Mouse (Mus musculus) thymus, postnatal 14 days (tissue): Measurements from ENCODE around the gene Gjc3.
A peak's percentile ranks its signal among the peaks of the same experiment; 100 is the strongest.
"Not testable (repeated sequence)": the region's sequence is repeated elsewhere in the genome, so short reads cannot be mapped to it uniquely, and the experiment has no call there.

Experiments used
- DNase-seq: peaks from one replicate; pipeline ENCODE4 v3.0.0; 2021

Gene Gjc3

GRCm38 (mm10) chr5:137962945-137963344, at the start of gene Gjc3:
Gene Gjc3, minus strand, starts transcription at chr5:137963098.
- DNase-seq = no peak

DNA sequence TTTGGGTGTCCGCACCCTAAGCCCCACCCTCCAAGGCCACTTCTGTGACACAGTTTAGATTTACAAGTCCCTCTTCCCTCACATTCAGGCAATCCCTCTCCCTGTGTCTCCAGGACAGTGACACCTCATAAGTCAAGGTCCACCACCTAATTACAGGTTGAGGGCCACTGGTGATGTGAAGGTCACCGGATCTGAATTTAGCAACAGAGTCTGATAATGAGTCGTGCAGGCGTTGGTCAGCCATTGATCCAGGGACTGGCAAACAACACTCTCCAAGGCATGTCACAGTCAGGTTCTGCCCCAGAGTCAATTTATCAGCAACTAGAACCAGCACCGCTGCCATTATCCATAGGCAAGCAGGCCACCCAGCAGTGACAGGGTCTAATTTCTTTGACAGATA, 49.5 kb upstream of the Gjc3 start:
- no peak for DNase-seq

DNA sequence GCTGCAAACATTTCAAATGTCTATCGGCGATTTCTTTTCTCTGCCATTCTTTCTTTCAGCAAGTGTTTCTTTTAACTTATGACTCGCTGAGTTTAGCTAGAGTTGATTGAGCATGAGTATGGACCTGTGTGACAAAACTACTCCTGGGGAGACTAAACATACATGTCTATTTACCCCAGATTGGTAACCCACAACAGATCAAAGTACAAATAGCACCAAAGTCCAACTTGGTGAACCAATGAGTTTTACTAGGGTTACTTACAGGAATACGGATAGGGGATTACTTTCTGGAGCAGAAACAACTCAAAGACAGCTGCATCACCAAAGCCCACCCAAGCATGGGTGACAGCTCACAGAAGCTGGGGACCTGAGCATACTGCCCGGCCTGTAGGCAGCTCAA, 46.5 kb upstream of the Gjc3 start:
- DNase-seq = no peak

DNA sequence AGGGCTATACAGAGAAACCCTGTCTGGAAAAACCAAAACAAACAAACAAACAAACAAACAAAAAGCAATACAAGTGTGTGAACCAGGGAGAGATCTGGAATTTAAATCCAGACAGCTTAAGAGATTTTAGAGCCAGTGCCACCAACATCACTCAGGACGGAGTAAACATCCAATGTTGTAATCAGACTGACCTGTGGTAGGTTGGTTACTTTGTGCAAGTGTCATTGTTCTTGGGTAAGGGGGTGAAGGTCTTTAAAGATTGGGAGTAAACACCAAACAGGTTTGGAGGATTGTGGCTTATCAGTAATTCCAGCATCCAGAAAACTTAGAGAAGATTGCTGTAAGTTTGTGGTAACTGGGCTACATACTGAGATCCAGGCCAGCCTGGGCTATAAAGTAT, 23.5 kb upstream of the Gjc3 start:
- DNase-seq = no peak

- DNase-seq = no peak
Measured at GRCm38 (mm10) chr5:137981300-137981699, 18.4 kb upstream of the Gjc3 start, which contains the start of gene Azgp1. Gene Azgp1, plus strand, starts transcription at chr5:137981520.

GRCm38 (mm10) chr5:137979081-137979480, 16.2 kb upstream of the Gjc3 start:
- no peak for DNase-seq

- DNase-seq = no peak
Measured at GRCm38 (mm10) chr5:137977291-137977690, 14.4 kb upstream of the Gjc3 start.

- DNase-seq = no peak
Measured at GRCm38 (mm10) chr5:137975434-137975833, 12.5 kb upstream of the Gjc3 start.

- DNase-seq = no peak
Measured at GRCm38 (mm10) chr5:137974724-137975123, 11.8 kb upstream of the Gjc3 start.

DNA sequence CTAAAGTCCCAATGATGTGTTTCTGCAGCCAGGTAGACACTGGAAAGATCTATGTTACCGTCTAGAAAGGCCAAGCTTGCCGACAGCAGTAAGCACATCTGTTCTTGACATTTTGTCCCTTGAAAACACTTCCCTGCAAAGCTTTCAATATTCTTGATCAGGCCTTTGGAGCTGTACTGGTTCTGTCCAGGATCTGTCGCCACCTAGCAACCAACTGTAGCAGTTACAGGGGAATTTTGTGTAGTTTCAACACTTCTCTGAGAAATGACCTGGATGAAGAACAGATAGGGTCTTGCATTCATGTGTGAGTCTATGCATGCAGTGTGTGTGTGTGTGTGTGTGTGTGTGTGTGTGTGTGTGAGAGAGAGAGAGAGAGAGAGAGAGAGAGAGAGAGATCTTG, 10.8 kb upstream of the Gjc3 start:
- no peak for DNase-seq

DNA sequence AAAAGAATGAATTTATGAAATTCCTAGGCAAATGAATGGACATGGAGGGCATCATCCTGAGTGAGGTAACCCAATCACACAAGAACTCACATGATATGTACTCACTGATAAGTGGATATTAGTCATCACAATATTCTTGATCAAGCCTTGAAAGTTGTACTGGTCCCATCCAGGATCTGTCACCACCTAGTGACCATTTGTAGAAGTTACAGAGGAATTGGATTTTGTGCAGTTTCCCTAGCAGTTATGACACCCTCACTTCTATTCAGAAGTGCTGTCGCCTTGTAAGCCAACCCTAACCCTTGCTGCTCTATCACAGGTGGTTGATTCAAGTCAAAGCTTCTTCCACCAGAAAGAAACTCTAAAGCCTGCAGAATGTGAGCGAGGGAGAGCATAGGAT, 10.3 kb upstream of the Gjc3 start:
- no peak for DNase-seq

GRCm38 (mm10) chr5:137966492-137966891, 3.6 kb upstream of the Gjc3 start:
- DNase-seq = no peak

DNA sequence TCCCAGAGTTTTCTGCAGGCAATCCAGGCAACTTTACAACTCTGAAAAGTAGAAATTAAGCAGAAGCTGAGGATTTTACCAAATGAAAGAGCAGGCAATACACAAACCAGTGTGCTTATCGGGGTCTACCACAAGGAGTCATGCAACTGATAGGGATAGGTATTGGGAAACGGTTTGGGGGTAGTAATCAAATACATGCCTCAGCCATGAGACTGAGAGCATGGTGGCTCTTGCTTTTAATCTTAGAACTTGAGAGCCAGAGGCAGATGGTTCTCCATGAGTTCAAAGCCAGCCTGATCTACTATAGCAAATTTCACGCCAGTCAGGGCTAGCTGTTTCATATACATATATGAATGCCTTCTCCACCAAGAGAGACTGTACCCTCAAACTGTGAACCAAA, 6.5 kb downstream of the Gjc3 start:
- DNase-seq = no peak

DNA sequence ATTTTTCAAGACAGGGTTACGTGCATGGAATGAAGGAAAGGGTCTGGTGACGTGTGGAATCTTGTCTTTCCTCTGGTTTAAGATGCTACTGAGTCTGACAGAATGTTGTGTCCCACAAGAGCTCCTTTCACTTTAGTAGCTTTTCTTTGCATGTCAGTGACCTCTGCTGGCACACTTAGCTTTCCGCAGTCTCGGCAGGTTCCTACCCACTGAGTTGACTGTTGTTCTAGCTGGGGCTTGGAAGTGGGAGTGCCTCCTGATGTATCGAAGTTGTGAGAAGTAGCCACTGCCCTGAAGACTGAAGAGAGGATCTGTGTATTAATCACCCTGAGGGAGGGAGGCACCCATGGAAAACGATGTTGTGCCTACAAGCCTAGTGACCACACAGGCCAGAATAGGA, 11.7 kb downstream of the Gjc3 start:
- peak; percentile 5 for DNase-seq

GRCm38 (mm10) chr5:137947303-137947702, 15.6 kb downstream of the Gjc3 start:
- DNase-seq = no peak

DNA sequence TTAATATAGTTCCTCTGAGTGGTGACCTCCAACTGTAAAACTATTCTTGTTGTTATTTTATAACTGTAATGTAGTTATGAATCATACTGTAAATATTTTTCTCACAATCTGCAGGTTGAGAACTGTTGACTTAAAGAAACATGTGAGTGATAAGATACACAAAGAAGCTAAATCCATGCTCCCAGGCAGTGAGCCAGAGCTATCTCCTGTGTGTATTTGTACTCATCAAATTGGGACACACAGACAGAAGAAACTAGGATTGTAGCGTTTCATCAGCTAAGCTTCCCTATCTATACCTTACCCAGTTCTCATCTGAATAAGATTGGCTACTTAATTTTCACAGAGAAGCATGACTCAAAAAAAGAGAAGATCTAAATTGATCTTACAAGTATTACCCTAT, 19.8 kb downstream of the Gjc3 start:
- DNase-seq = no peak

GRCm38 (mm10) chr5:137940948-137941347, 21.9 kb downstream of the Gjc3 start:
- DNase-seq = no peak

- no peak for DNase-seq
Measured at GRCm38 (mm10) chr5:137937238-137937637, 25.7 kb downstream of the Gjc3 start.

GRCm38 (mm10) chr5:137936486-137936885, 26.4 kb downstream of the Gjc3 start:
- no peak for DNase-seq

GRCm38 (mm10) chr5:137933934-137934333, 29.0 kb downstream of the Gjc3 start:
- DNase-seq = not testable (repeated sequence)

GRCm38 (mm10) chr5:137928439-137928838, 34.5 kb downstream of the Gjc3 start:
- no peak for DNase-seq

GRCm38 (mm10) chr5:137922171-137922570, 40.7 kb downstream of the Gjc3 start:
- no peak for DNase-seq

DNA sequence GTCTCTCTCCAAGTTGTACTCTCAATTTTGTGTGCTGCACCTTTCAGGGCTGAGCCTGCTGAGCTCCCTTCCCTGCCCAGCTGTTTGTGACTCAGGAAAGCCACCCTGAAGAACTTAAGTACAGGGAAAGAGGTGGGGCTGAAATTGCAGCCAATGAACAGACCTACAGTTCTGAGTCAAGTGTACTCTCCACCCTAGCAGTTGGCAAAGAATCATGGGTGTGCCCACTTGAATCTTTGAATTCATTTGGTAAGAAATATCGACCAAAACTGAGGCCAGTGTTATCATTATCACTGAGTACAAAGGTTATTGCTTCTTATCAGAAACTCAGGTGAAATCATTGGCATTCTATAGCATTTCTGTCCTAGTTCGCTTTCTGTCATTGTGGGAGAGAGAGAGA, 41.4 kb downstream of the Gjc3 start, which contains the start of gene Cyp3a13:
Gene Cyp3a13 (minus strand): TSS at position 88 of the 400 bp plus-strand sequence.
- no peak for DNase-seq

- no peak for DNase-seq
Measured at GRCm38 (mm10) chr5:137915550-137915949, 47.3 kb downstream of the Gjc3 start.

- no peak for DNase-seq
Measured at GRCm38 (mm10) chr5:137914508-137914907, 48.4 kb downstream of the Gjc3 start.
